Mouse (Mus musculus) heart, embryonic 10.5 days (tissue): ENCODE data around the gene Smim9. TPM values are rescaled to one million over a fixed set of nuclear protein-coding genes. Genes with fewer than 3 reads are reported as not detected.
"Not testable (repeated sequence)": the region's sequence is repeated elsewhere in the genome, so short reads cannot be mapped to it uniquely, and the experiment has no call there.

Experiments
- DNase-seq: peaks from one replicate; pipeline ENCODE4 v3.0.0-alpha.2; 2017; ENCODE audit warnings: low spot score
- H3K27ac ChIP-seq: fragments of 300-500 bp; sonication (generic); 2 replicates; pipeline ENCODE4 v1.5.1; 2016; ENCODE audit warnings: mild to moderate bottlenecking
- H3K27me3 ChIP-seq: fragments of 300-500 bp; sonication (generic); 2 replicates; pipeline ENCODE4 v1.6.1; 2016; ENCODE audit warnings: mild to moderate bottlenecking; ENCODE audit not compliant: poor library complexity, insufficient read depth, severe bottlenecking
- H3K36me3 ChIP-seq: fragments of 300-500 bp; sonication (generic); 2 replicates; pipeline ENCODE4 v1.6.1; 2016; ENCODE audit warnings: mild to moderate bottlenecking, moderate library complexity
- H3K4me1 ChIP-seq: fragments of 300-500 bp; sonication (generic); 2 replicates; pipeline ENCODE4 v1.6.1; 2016; ENCODE audit warnings: mild to moderate bottlenecking
- H3K4me3 ChIP-seq: fragments of 300-500 bp; sonication (generic); 2 replicates; pipeline ENCODE4 v1.5.1; 2016; ENCODE audit warnings: mild to moderate bottlenecking, moderate library complexity
- H3K9me3 ChIP-seq: fragments of 300-500 bp; sonication (generic); 2 replicates; pipeline ENCODE4 v1.6.1; 2016; ENCODE audit warnings: mild to moderate bottlenecking, moderate library complexity
- WGBS: fragments of 180-500 bp; shearing (Covaris S2); methylation state at CpG from one replicate; pipeline ENCODE4 v1.1.7; 2016; 5-methylcytosine and 5-hydroxymethylcytosine counted together
- polyA plus RNA-seq: library from polyadenylated mRNA; unstranded; fragments of >200 nt; fragmentation: Nextera tagmentation; extraction: Ambion mirVana; gene quantifications from 2 replicates; pipeline ENCODE4 v1.2.1, GENCODE M21; 2016

Gene Smim9
- not detected in 2 replicates for polyA plus RNA-seq

DNA sequence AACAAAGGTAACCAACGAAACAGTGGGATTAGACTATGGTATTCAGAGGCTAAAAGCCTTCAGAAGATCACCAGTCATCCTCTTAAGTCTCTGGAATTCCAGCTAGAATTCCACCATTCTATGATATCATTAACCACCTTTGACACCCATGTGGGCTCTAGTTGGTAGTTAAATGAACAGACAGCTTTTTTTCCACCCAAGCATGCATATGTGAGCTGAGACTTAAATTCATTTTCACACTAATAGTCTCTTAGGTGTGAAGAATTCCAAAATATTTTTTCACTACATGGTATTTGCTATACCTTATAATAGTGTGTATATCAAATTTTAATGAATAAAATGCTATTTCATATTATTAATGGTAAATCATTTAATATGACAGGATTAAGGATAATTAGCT lies at the start of gene Smim9:
Gene Smim9, minus strand, starts transcription at position 101 of the 400 bp plus-strand sequence.
- no peaks in the 10 kb centered on the region for H3K4me1 ChIP-seq
- DNase-seq: no peak
- WGBS: 53% methylated on average over 1 of the region's 1 CpGs
- H3K36me3 ChIP-seq: no peaks in the 10 kb centered on the region
- no peaks in the 10 kb centered on the region for H3K27me3 ChIP-seq
- no peak within 1 kb of the TSS for H3K27ac ChIP-seq
- no peak within 1 kb of the TSS for H3K4me3 ChIP-seq
- no peaks in the 10 kb centered on the region for H3K9me3 ChIP-seq

DNA sequence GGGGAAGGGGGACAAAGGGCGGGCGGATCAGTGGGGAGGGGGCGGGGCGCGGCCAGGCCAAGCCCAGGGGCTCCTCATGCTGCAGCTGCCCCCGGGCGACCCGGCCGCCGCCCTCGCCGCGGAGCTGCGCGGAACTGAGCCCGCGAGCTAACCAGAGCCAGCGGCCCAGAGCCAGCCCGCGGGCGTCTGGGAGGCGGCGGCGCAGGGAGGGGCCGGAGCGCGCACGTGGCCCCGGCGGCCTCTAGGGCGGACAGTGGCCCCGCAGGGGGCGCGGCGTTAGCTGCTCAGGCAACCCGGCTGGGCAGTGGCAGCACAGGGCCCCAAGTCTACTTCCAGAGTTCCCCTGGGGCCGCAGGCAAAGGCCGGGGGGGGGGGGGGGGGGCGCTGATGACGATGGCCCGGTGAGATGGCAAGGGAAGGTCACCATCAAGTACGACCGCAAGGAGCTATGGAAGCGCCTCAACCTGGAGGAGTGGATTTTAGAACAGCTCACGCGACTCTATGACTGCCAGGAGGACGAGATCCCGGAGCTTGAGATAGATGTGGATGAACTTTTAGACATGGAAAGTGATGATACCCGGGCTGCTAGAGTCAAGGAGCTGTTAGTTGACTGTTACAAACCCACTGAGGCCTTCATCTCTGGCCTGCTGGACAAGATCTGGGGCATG lies 7.9 kb downstream of the Smim9 start:
- Histone ChIP-seq H3K27me3 (no peaks in the 10 kb centered on the region), H3K9me3 (no peaks in the 10 kb centered on the region), H3K36me3 (no peaks in the 10 kb centered on the region), H3K27ac (peak overlapping the region; percentile 82), H3K4me3 (peak overlapping the region; percentile 55), H3K4me1 (no peaks in the 10 kb centered on the region)
- 17% methylated on average over 18 of the region's 49 CpGs for WGBS
- DNase-seq: peak; percentile 79

DNA sequence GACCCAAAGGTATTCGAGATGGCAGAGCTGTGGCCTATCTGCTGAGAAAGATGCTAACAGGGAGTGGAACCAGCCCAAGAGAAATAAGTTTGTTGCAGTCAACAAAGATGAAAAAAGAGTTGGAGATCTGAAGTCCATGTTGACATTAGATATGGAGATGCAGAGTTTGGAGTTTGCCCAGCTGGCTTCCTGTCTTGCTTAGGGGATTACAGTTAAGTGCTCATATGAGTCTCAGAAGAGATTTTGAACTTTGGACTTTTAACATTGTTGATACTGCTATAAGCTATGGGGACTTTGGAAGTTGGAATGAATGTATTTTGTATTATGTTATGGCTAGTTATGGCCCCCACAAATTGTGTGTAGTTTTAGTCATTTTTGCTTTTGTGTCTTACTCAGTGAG lies 11.3 kb downstream of the Smim9 start:
- no peak overlapping the region for H3K4me3 ChIP-seq
- no peaks in the 10 kb centered on the region for H3K27me3 ChIP-seq
- no peak overlapping the region for H3K27ac ChIP-seq
- WGBS: 65% methylated on average over 1 of the region's 1 CpGs
- no peaks in the 10 kb centered on the region for H3K36me3 ChIP-seq
- no peaks in the 10 kb centered on the region for H3K9me3 ChIP-seq
- DNase-seq: no peak
- no peaks in the 10 kb centered on the region for H3K4me1 ChIP-seq

DNA sequence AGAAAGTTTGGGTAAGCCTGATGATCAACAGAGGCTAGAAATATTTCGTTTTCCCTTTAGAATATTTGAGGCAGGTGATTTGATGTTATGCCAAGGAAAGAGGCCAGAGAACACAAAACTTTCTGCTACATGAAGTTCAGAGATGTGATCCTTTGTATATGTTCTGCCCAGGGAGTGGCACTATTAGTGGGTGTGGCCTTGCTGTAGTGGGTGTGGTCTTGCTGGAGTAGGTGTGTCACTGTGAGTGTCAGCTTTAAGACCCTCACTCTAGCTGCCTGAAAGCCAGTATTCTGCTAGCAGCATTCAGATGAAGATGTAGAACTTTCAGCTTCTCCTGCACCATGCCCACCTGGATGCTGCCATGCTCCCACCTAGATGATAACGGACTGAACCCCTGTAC lies 13.3 kb downstream of the Smim9 start:
- WGBS: 77% methylated on average over 2 of the region's 2 CpGs
- H3K36me3 ChIP-seq: no peaks in the 10 kb centered on the region
- H3K9me3 ChIP-seq: no peaks in the 10 kb centered on the region
- no peak for DNase-seq
- no peaks in the 10 kb centered on the region for H3K4me1 ChIP-seq
- no peak overlapping the region for H3K27ac ChIP-seq
- no peak overlapping the region for H3K4me3 ChIP-seq
- H3K27me3 ChIP-seq: no peaks in the 10 kb centered on the region

DNA sequence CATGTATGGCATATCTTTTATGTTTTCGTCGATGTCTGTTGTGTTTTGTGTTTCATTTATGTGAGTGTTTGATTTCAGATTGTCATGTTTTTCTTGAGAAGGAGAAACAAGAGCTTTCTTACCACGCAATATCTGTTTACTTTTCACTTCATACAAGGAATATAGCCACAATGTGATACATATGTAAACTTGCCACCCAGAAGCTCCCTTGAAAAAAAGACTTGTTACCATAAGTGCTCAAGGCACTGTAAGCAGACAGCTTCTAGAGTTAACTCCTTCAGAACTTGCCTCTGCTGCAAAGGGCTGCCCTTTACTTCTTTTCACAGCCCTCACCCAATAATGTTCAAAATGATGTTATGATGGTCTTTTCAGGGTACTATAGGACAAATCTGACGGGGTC lies 15.2 kb downstream of the Smim9 start:
- DNase-seq: no peak
- 78% methylated on average over 4 of the region's 4 CpGs for WGBS
- no peaks in the 10 kb centered on the region for H3K4me1 ChIP-seq
- no peak overlapping the region for H3K4me3 ChIP-seq
- no peak overlapping the region for H3K27ac ChIP-seq
- no peaks in the 10 kb centered on the region for H3K27me3 ChIP-seq
- no peaks in the 10 kb centered on the region for H3K36me3 ChIP-seq
- no peaks in the 10 kb centered on the region for H3K9me3 ChIP-seq

DNA sequence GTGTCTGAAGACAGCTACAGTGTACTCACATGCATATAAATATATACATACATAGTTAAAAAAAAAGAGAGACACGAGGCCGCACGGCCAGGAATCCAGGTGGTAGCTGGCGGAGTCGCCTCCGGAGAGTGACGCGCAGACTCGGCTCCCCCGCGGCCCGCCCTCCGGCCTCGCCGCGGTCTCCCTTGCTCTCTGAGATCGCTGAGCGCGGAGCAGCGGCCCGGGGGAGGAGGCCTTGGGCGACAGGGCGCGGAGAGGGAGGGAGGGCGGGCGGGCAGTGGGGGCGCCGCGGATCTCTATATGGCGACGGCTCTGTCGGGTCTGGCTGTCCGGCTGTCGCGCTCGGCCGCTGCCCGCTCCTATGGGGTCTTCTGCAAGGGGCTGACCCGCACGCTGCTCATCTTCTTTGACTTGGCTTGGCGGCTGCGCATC lies 20.4 kb downstream of the Smim9 start:
- H3K4me1 ChIP-seq, H3K9me3 ChIP-seq, H3K27me3 ChIP-seq, H3K27ac ChIP-seq, H3K36me3 ChIP-seq, DNase-seq: not testable (repeated sequence)
- 12% methylated on average over 10 of the region's 42 CpGs for WGBS
- H3K4me3 ChIP-seq: peak overlapping the region; percentile 49

DNA sequence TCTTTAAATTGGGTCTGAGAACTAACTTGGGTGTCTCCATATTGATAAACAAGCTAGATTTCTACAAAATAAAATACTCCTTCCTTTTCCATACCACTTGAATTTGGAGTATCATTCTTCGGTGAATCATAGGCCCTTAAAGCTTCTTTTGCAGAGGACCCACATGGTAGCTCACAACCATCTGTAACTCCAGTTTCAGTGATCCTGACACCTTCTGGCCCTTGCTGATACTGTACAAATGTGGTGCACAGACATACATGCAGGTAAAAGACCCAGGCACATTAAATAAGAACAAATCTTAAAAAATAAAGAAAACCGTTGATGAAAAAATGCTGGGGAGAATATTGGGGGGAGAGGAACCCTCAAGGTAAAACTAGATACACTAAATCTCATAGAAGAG lies 25.4 kb downstream of the Smim9 start:
- Histone ChIP-seq H3K9me3 (no peaks in the 10 kb centered on the region), H3K27me3 (no peaks in the 10 kb centered on the region), H3K4me1 (no peaks in the 10 kb centered on the region), H3K4me3 (no peak overlapping the region), H3K36me3 (no peaks in the 10 kb centered on the region), H3K27ac (no peak overlapping the region)
- no peak for DNase-seq
- WGBS: 90% methylated on average over 2 of the region's 2 CpGs

DNA sequence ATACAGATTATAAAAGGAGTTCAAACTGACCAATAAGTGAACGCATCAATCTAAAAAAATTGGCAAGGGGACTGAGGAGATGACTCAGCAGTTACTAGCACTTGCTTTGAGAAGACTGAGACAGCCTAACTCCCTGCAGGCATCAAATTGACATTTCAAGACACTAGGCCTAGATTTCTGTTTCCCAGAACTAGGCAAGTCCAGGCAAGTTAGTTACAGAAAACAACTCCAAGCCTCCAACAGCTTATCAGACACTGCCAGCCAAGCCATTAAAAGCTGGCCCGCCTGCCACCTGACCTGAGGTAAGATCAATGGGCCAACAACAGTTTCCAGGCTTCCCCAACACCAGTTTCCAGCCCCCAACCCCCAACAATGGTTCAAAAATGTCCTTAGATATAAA lies 25.8 kb downstream of the Smim9 start:
- Histone ChIP-seq H3K27ac (no peak overlapping the region), H3K9me3 (no peaks in the 10 kb centered on the region), H3K4me3 (no peak overlapping the region), H3K27me3 (no peaks in the 10 kb centered on the region), H3K36me3 (no peaks in the 10 kb centered on the region), H3K4me1 (no peaks in the 10 kb centered on the region)
- DNase-seq: no peak
- WGBS: 67% methylated on average over 2 of the region's 2 CpGs

DNA sequence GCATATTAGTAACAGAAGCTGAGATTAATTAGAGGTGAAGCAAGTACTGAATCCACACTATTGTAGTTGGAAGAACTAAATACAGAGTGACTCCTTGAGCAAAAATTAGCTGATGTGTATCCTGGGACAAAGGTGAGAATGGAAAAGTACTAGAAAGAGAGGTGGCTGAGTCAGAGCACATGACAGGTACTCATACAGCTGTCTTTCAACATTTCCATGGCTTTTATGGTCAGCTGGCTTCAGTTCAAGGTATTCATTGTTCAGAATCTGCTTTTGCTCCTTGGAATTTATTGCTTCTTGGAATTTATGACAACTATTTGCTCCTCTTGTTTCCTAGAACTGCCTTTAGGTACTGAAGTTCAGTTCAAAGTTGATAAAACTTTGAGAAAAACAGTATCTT lies 26.6 kb downstream of the Smim9 start:
- H3K27ac ChIP-seq: no peak overlapping the region
- H3K36me3 ChIP-seq: no peaks in the 10 kb centered on the region
- no peaks in the 10 kb centered on the region for H3K27me3 ChIP-seq
- no peak for DNase-seq
- H3K4me3 ChIP-seq: no peak overlapping the region
- H3K4me1 ChIP-seq: no peaks in the 10 kb centered on the region
- no peaks in the 10 kb centered on the region for H3K9me3 ChIP-seq

DNA sequence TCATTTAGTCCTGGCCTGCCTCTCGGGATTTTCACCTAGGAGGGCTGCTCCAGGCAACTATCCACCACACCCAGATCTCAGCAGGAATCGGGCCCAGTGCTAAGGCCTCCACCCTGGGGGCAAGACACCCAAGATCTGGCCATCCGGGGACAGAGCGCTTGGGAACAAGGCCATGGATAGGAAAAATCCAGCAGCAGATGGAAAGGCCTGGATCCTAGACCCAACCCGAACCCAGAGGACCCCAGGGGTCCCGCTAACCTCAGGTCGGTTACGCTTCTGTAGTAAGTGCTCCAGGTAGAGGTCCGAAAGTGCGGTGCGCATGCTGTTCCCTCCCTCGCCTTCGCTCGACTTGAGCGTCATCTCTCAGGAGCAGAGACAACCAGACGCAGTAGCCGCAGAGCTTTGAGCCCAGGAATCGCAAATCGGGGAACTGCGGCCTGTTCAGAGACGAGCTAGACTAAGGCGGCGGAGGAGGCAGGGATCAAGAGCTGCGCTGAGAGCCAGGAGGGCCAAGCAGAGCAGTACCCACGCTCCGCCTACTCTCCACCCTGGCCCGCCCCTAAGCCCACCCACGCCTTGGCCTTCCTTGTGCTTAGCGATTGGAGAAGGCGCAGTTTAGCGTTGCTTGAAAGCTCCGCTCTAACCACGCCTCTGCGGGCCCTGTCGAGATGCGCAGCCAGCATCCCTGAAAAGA lies 33.0 kb downstream of the Smim9 start, which contains the start of gene Mpp1:
Gene Mpp1, minus strand, starts transcription at position 550 of the 694 bp plus-strand sequence.
- no peaks in the 10 kb centered on the region for H3K27me3 ChIP-seq

DNA sequence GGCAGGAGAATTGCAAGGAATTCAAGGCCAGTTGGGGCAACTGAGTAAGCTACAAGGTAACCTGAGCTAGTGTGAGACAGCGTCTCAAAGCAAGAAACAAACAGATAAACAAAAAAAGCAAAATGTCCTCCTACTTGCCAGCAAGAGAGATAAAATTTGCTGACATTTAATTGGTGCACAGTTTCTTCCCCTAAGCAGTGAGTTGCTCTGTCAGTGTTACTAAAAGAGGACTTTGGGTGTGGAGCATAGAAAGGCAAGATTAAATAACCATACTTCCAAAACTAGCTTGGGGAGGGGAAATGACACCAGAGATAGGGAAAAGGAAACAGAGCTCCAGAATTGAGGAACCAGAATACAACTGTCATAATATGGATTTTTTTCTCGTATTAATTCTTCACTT lies 34.1 kb downstream of the Smim9 start:
- Histone ChIP-seq H3K9me3 (no peaks in the 10 kb centered on the region), H3K4me3 (no peak overlapping the region), H3K27ac (no peak overlapping the region), H3K27me3 (no peaks in the 10 kb centered on the region), H3K4me1 (no peaks in the 10 kb centered on the region), H3K36me3 (0 out of 2 replicates have a peak, but pooled peaks cover 2% of the 10 kb centered on the region)
- WGBS: 67% methylated on average over 2 of the region's 2 CpGs
- no peak for DNase-seq

More for the DNA sequence above, 33.0 kb downstream of the Smim9 start, which contains the start of gene Mpp1:
- no peaks in the 10 kb centered on the region for H3K4me1 ChIP-seq
- no peaks in the 10 kb centered on the region for H3K9me3 ChIP-seq
- no peaks in the 10 kb centered on the region for H3K36me3 ChIP-seq
- peak; percentile 90 for DNase-seq
- H3K4me3 ChIP-seq: peak within 1 kb of the TSS; percentile 60
- peak within 1 kb of the TSS; percentile 80 for H3K27ac ChIP-seq
- 12% methylated on average over 36 of the region's 36 CpGs for WGBS

DNA sequence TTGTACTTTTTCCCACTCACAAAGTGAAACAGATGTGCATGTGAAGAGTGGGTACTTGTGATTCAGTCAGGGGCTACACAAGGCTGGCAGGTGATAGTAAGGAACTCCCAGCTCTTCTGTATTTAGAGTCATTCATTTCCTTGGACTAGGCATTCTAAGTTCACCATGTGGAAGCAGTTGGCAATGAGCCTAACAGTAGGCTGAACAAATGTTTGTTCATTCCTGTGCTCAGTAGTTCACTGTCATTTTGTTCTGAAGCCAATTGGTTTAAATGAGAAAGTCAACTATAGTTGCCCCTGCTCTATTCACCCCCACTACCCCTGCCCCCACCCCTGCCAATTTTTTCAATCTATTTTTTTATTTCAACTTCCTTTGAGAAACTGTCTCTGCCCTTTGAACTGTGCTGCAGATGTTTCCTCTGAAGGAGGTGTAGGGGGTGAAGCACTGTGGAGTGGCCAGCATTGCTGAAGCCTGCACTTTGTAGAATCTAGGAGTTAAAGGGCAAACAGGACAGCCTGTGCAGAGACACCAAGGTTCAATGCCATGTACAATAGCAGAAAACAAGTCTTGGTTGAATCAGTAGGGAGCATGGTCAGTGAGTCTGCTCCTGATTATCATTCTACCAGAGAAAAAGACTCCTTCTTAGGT lies 35.1 kb downstream of the Smim9 start:
- Histone ChIP-seq H3K9me3 (no peaks in the 10 kb centered on the region), H3K4me3 (no peak overlapping the region), H3K36me3 (0 out of 2 replicates have a peak, but pooled peaks cover 2% of the 10 kb centered on the region), H3K27ac (no peak overlapping the region), H3K27me3 (no peaks in the 10 kb centered on the region), H3K4me1 (no peaks in the 10 kb centered on the region)
- DNase-seq: no peak

DNA sequence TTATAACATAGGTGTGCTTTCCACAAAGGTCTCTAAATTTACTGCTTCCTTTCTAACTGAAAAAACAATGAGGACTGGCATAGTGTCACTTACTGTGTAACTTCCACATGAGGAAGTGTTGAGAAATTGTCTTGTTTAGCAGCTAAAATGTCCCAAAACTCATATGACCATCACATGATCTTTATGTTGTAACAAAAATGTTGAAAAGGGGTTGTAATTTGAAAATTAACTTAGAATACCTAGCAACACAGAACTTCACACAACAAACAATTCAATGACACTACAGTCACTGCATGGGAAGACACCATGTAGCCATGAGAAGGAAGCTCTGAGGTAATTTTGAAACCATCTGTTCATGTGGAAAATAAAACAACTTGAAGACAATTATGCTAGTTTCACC lies 36.7 kb downstream of the Smim9 start:
- Histone ChIP-seq H3K36me3 (0 out of 2 replicates have a peak, but pooled peaks cover 2% of the 10 kb centered on the region), H3K9me3 (no peaks in the 10 kb centered on the region), H3K4me1 (no peaks in the 10 kb centered on the region), H3K27ac (no peak overlapping the region), H3K4me3 (no peak overlapping the region), H3K27me3 (no peaks in the 10 kb centered on the region)
- DNase-seq: no peak
